Mouse (Mus musculus) olfactory bulb, adult 2 months (tissue): ENCODE results near the gene Sdk2.

Experiments used
- CTCF ChIP-seq: fragments of 200-500 bp; IDR thresholded peaks from 2 replicates; pipeline ENCODE4 v1.5.1; 2012; ENCODE audit warnings: low read depth, mild to moderate bottlenecking, low read length, moderate library complexity; ENCODE audit not compliant: insufficient read depth
- POLR2A ChIP-seq: fragments of 200-500 bp; IDR thresholded peaks from 2 replicates; pipeline ENCODE4 v1.6.1; 2012; ENCODE audit warnings: mild to moderate bottlenecking, low read depth, low read length, moderate library complexity; ENCODE audit not compliant: insufficient read depth

GRCm38 (mm10) chr11:114031491-114031890, 35.4 kb downstream of the Sdk2 start:
- TF ChIP-seq POLR2A (no peak), CTCF (no peak)
